Mouse (Mus musculus): ENCODE results near the gene Gm48552. TPM values are rescaled to one million over a fixed set of nuclear protein-coding genes. Genes with fewer than 3 reads are reported as not detected.

Gm48552 gene
- 1 to 10 TPM in 1 of 2 experiments, under 1 TPM in 1; 0.45 to 1.9 TPM for total RNA-seq (2021)
- long read RNA-seq, experiment 1: 0 reads
- long read RNA-seq, experiment 2: 0 reads

GRCm38 (mm10) chr10:81388505-81389055 lies at the start of gene Gm48552:
Gene Gm48552 (plus strand): TSS chr10:81389005.
- DNase-seq: no peak

GRCm38 (mm10) chr10:81340551-81341332 lies 48.1 kb upstream of the Gm48552 start:
- no peak for DNase-seq

GRCm38 (mm10) chr10:81341333-81341949 lies 47.4 kb upstream of the Gm48552 start:
- DNase-seq: peak; percentile 89

DNA sequence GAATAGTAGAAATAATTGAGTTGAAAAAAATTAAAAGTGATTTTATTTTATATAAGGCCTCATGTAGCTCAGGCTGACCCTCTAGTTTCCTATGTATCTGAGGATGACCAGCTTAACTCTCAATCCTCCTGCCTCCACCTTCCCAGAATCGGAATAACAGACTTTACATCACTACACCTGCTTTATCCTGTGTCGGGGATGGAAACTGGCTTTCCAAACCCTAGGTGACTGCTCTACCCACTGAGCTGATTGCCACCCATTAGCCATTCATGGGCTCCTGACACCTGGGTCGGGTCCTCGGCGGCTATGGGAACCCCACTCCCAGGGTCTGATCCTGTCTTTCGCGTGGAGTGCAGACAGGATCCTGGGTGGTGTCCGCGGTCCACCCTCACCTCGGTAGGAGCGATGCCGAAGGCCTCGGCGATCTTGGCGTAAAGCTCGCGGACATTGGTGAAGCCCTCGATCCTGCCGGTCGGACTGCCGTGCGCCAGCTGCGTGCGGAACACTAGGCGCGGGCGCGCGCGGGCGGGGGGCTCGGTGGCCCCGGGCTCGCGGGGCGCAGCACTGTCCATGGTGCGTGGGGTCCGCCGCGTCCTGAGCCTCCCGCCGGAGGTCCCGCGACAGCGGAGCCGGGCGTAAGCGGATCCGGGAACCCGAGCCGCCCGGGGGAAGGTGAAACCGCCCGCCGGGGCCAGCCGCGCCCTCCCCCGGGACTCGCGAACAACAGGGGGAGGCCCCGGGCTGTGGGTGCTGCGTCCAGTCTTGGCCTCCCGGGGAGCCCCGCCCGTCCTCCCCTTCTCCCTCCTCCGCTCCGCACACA lies 45.9 kb upstream of the Gm48552 start, which contains the start of gene Gipc3:
Gene Gipc3 (minus strand): TSS at position 581 of the 820 bp plus-strand sequence.
- DNase-seq: peak; percentile 57

GRCm38 (mm10) chr10:81344421-81345161 lies 44.2 kb upstream of the Gm48552 start:
- peak; percentile 67 for DNase-seq

- no peak for DNase-seq
These were observed 43.7 kb upstream of the Gm48552 start for GRCm38 (mm10) chr10:81345162-81345534.

DNA sequence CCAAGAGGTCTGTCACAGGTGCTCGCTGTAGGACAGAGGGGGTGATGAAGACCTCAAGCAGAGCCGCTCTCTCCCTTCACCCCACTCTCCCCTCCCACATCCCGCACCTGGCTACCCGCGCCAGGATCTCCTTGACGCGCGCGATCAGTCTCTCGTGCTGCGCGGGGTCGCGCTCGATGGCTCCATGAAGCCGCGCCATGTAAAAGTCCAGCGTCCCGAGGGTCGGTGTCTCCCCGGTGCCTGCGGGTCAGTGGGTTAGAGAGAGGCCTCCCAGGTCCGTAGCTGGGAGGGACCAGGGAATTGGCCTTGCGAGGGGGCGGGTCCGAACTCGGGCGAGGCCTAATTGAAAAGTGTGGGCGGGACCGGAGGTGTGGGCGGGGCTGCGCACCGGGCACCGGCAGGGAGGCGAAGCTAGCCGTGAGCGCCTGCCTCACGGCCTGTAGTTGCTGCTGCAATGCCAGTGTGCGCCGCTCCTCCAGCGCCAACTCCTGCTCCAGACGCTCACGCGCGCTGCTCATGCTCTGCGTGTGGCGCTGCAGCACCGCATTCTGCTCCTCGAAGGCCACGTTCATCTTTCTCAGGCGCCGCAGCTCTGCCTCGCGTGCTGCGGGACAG lies 42.2 kb upstream of the Gm48552 start:
- DNase-seq: peak; percentile 90

DNA sequence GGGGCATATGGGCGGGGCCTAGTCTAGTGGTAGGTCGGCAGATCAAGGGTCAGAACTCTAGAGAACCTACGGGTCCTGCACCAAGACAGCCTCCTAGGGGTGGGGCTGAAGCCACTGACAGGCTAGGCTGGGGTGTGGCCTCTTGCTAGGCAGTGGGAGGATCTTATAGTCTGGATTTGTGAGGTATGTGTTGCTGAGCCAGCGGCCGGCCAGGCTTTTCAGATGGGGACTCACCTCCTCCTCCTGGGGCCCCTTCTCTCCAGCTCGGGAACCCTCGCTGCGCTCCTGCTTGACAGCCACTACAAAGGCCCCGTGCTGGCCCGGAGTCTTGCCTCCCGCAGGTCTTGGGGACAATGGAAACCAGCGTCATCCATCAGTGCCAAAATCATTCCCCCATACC lies 39.7 kb upstream of the Gm48552 start:
- DNase-seq: peak; percentile 60

GRCm38 (mm10) chr10:81349961-81350350 lies 38.8 kb upstream of the Gm48552 start:
- DNase-seq: no peak

DNA sequence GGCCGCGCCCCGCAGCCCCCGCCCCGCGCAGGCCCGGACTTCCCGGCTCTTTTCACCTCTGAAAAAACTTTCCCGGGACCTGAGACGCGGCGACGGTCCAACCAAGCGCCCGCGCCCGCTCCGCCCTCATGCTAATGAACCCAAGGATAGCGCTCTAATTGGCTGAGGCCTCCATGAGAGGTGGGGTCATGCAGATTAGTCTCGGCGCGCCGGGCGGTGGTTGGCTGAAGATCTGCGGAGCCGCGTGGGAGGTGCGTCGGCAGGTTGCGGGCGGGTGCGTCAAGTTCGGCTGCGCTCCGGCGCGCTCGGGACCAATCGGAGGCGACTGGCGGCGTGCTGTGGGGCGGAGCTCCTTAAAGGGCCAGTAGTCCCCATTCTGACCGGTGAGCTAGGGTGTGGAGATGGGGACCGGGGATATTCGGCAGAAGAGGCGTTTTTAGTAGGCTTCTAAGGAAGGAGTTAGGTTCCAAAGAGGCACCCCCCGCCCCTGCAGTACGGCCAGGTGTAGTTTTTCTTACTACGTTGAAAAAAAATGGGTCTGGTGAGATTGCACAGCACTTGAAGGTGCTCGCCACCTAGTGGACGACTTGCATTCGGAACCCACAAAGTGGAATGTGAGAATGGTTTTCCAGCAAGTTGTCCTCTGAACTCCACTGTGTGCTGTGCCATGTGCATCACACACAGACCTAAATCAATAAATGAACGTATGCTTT lies 38.3 kb upstream of the Gm48552 start, which contains the start of gene Hmg20b:
Gene Hmg20b (minus strand): TSS at position 130 of the 713 bp plus-strand sequence.
- peak; percentile 99 for DNase-seq

DNA sequence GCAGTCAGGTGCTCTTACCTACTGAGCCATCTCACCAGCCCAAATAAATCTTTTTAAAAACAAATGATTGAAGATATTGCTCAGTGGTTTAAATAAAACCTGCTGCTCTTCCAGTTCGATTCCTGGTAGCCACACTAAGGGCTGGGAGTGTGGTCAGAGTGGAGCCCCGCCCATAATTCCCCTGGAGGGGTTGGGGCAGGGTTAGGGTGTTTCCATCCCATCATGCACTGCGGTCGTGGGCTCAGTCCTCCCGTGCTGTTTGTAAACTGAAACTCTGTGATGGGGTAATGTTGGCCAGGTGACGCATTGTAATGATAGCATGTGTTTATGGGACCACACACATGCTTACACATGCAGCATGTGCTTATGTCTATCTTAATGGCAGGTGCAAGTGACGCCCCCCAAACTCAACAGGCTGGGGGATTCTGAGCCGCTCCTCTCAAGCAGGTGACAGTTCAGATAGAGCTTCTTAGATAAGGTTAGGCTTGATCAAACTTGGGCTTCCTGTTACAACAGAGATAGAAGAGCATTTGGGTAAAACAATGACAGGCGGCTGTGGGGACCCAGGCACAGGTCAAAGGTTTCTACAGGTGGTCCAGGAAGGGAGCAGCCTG lies 37.0 kb upstream of the Gm48552 start:
- DNase-seq: no peak

DNA sequence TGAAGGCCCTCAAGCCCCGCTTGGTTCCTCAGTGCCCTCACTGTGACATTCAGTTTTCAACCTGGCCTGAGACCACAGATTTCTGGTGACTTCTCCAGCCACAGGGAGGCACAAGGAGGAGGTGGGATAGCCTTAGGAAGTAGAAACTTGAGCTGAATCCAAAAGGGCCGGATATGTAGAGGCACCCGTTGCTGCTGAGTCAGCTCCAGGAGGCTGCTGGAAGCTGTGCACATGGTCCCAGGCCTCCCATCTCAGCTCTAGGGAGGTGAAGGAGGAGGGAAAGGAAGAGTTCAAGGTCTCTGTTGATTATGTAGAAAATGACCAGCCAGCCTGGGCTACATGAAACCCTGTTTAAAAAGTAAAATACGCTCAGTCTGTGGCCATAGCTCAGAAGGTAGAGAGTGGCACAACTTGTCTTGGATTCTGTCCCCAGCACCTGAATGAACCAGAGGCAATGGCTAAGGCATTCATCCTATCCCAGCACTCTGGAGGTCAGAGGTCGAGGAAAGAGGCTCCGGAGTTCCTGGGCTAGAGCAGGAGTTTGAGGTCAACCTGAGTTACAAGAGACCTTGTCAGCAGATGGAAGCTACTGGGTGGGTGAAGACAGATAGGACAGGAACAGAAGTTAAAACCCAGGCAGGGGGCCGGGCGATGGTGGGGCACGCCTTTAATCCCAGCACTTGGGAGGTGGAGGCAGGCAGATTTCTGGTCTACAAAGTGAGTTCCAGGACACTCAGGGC lies 33.9 kb upstream of the Gm48552 start:
- DNase-seq: no peak

- DNase-seq: no peak
These were observed 33.3 kb upstream of the Gm48552 start for GRCm38 (mm10) chr10:81355533-81355932.

DNA sequence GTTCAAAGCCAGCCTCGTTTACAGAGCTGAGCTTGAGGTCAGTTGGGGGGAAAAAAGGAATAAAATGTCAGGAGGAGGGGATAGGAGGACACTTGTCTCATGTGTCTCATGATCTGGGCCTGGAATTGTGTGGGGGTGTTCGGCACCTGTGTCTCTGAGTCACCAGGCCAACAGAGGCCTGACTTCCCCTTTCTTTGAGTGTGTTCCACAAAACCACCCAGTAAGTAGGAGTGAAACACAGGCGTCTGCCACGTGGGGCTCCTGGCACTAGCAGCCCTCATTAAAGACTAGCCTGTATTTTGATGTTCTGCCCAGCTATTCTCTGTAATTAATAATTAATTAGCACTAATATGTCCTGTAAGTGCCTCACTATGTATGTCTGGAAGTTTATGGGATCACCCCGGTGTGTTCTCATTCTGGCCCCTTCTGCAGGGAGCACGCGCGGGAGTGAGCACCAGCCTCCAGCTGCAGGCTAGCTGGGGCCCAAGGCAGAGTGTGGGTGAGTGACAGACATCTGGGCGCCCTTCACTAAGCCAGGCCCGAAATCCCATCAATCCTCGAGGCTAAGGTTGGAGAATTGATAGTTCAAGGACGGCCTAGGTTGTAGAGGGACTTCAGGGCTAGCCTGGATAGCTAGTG lies 32.3 kb upstream of the Gm48552 start:
- DNase-seq: no peak

- DNase-seq: peak; percentile 95
These were observed 31.6 kb upstream of the Gm48552 start, which contains the start of gene Mfsd12 for GRCm38 (mm10) chr10:81356991-81357844. Gene Mfsd12 (plus strand): TSS chr10:81357491.

DNA sequence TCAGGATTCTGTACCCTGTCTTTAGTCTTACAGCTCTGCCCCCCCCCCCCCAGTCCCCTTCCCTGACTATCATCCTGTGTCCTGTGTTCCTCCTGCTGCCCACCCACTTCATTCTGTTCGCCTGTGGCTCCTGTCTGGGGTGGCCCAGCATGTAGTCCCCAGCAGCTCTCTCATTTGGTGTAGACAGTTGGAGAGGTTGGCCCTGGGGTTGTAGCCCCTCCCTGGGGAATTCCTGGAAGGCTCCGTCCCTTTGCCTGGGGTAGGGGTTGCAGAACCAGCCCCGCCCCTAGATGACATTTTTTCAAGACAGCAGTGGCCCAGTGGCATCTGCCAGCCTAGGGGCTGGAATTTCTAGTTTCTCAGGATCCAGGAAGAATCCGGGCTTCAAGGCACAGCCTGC lies 30.6 kb upstream of the Gm48552 start:
- DNase-seq: no peak

DNA sequence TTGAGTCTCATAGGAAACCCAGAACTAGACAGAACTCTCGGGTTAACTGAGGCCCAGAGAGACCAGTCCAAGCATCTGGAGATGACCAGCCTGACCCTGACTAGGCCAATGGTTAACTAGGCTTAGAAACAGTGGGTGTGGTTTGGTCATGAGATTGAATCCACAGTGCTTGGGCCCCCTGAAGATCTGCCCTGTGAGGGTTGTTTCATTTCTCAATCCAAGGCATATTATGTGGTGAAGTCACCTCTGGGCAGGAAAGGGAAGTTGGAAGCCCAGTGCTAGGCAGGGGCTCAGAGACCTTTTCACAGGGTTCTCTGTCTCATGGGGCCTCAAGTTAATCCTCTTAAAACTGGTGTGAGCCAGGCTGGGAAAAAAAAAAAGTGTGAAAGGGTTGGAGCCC lies 30.0 kb upstream of the Gm48552 start:
- no peak for DNase-seq

GRCm38 (mm10) chr10:81360721-81361120 lies 28.1 kb upstream of the Gm48552 start:
- DNase-seq: no peak
